Mouse (Mus musculus): Measurements from ENCODE around the gene Ppp1r12c. TPM values are rescaled to one million over a fixed set of nuclear protein-coding genes. Genes with fewer than 3 reads are reported as not detected.

The Ppp1r12c gene
- polyA plus RNA-seq, 1 experiment from 2014 or later = 18.3 TPM

DNA sequence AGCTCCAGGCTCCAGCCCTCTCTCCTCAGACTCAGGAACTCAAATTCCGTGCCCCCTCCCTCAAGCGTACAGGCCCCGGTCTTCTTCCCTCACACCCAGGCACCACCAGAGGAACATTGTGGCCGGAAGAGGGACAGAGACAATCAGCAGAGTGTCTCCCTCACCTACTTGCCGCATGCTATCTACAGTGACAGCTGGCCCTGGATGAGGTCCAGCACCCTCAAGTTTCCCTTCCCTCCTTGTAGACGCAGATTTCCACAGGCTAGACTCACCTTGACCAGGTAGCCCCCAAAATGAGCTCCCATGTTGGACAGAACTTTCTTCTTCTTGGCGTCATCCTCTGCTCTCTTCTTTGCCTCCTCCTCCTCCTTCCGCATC lies 7.2 kb upstream of the Ppp1r12c start:
- no peak for ATAC-seq

DNA sequence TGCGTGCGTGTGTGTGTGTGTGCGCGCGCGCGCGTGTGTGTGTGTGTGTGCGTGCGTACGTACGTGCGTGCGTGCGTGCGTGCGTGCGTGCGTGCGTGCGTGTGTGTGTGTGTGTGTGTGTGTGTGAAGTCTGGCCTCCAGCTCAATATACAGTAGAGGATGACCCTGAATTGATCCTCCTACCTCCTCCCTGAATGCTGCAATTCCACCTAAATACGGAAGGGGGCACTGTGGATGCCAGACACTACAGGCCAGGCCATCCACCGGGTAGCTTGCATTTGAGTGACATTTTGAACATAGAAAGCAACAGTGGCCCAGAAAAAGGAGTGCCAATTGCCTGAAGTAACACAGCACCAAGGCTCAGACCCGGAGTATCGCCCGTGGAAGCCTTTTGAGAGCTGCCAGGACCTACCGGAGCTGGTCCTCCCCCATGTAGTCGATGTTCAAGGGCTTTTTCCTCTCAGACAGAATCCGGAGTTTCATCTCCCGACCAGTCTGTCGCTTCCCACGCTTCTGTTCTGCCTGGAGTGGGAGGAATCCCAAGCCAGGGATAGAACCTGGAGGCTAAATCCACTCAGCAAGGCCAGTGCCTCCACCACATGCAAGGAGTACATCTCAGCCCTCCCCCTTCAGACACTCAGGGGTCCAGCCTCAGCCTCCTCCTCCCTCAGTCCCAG lies 6.7 kb upstream of the Ppp1r12c start:
- no peaks in the 10 kb centered on the region for H3K36me3 ChIP-seq (ENCODE audit: control insufficient read depth, insufficient read depth, low read length)
- no peak overlapping the region for H3K4me2 ChIP-seq (ENCODE audit: low read length)
- H3K27ac ChIP-seq (ENCODE audit: low read depth, low read length) = no peak overlapping the region
- H3K9me3 ChIP-seq (ENCODE audit: control insufficient read depth, low read length) = no peaks in the 10 kb centered on the region
- ATAC-seq = no peak
- no peak overlapping the region for H3K9ac ChIP-seq (ENCODE audit: low read depth, low read length)
- 73% methylated on average over 11 of the region's 32 CpGs for WGBS
- no peaks in the 10 kb centered on the region for H3K4me1 ChIP-seq (ENCODE audit: control insufficient read depth, insufficient read depth, low read depth, low read length)
- H3K4me3 ChIP-seq (ENCODE audit: low read length) = no peak overlapping the region
- no peaks in the 10 kb centered on the region for H3K27me3 ChIP-seq (replicated peaks; ENCODE audit: control insufficient read depth, insufficient read depth, low read length)

More for the DNA sequence above, 7.2 kb upstream of the Ppp1r12c start:
- H3K36me3 ChIP-seq (ENCODE audit: control insufficient read depth, insufficient read depth, low read length) = no peaks in the 10 kb centered on the region
- H3K4me1 ChIP-seq (ENCODE audit: control insufficient read depth, insufficient read depth, low read depth, low read length) = no peaks in the 10 kb centered on the region
- no peaks in the 10 kb centered on the region for H3K9me3 ChIP-seq (ENCODE audit: control insufficient read depth, low read length)
- H3K4me2 ChIP-seq (ENCODE audit: low read length) = no peak overlapping the region
- H3K27ac ChIP-seq (ENCODE audit: low read depth, low read length) = no peak overlapping the region
- no peak overlapping the region for H3K4me3 ChIP-seq (ENCODE audit: low read length)
- WGBS = 91% methylated on average over 8 of the region's 8 CpGs
- no peak overlapping the region for H3K9ac ChIP-seq (ENCODE audit: low read depth, low read length)
- no peaks in the 10 kb centered on the region for H3K27me3 ChIP-seq (replicated peaks; ENCODE audit: control insufficient read depth, insufficient read depth, low read length)

GRCm38 (mm10) chr7:4507220-4507619 lies 5.7 kb upstream of the Ppp1r12c start:
- no peaks in the 10 kb centered on the region for H3K4me1 ChIP-seq (ENCODE audit: control insufficient read depth, insufficient read depth, low read depth, low read length)
- H3K4me3 ChIP-seq (ENCODE audit: low read length) = no peak overlapping the region
- no peak overlapping the region for H3K27ac ChIP-seq (ENCODE audit: low read depth, low read length)
- WGBS = 69% methylated on average over 4 of the region's 4 CpGs
- no peaks in the 10 kb centered on the region for H3K9me3 ChIP-seq (ENCODE audit: control insufficient read depth, low read length)
- H3K4me2 ChIP-seq (ENCODE audit: low read length) = no peak overlapping the region
- no peaks in the 10 kb centered on the region for H3K36me3 ChIP-seq (ENCODE audit: control insufficient read depth, insufficient read depth, low read length)
- H3K9ac ChIP-seq (ENCODE audit: low read depth, low read length) = no peak overlapping the region
- no peak for ATAC-seq
- no peaks in the 10 kb centered on the region for H3K27me3 ChIP-seq (replicated peaks; ENCODE audit: control insufficient read depth, insufficient read depth, low read length)

GRCm38 (mm10) chr7:4504646-4505435 lies 3.4 kb upstream of the Ppp1r12c start:
- no peak overlapping the region for H3K4me2 ChIP-seq (ENCODE audit: low read length)
- H3K27ac ChIP-seq (ENCODE audit: low read depth, low read length) = no peak overlapping the region
- no peak overlapping the region for H3K4me3 ChIP-seq (ENCODE audit: low read length)
- H3K36me3 ChIP-seq (ENCODE audit: control insufficient read depth, insufficient read depth, low read length) = no peaks in the 10 kb centered on the region
- ATAC-seq = no peak
- H3K9ac ChIP-seq (ENCODE audit: low read depth, low read length) = no peak overlapping the region
- H3K9me3 ChIP-seq (ENCODE audit: control insufficient read depth, low read length) = no peaks in the 10 kb centered on the region
- no peaks in the 10 kb centered on the region for H3K27me3 ChIP-seq (replicated peaks; ENCODE audit: control insufficient read depth, insufficient read depth, low read length)
- WGBS = 57% methylated on average over 11 of the region's 11 CpGs
- peaks cover 8% of the 10 kb centered on the region for H3K4me1 ChIP-seq (ENCODE audit: control insufficient read depth, insufficient read depth, low read depth, low read length)

- Histone ChIP-seq H3K27me3 (replicated peaks; ENCODE audit: control insufficient read depth, insufficient read depth, low read length) (no peaks in the 10 kb centered on the region), H3K27ac (ENCODE audit: low read depth, low read length) (no peak overlapping the region), H3K4me2 (ENCODE audit: low read length) (no peak overlapping the region), H3K36me3 (ENCODE audit: control insufficient read depth, insufficient read depth, low read length) (0 out of 2 replicates have a peak, but pooled peaks cover 3% of the 10 kb centered on the region), H3K4me3 (ENCODE audit: low read length) (no peak overlapping the region), H3K4me1 (ENCODE audit: control insufficient read depth, insufficient read depth, low read depth, low read length) (peaks cover 17% of the 10 kb centered on the region), H3K9ac (ENCODE audit: low read depth, low read length) (no peak overlapping the region), H3K9me3 (ENCODE audit: control insufficient read depth, low read length) (no peaks in the 10 kb centered on the region)
- no peak for ATAC-seq
- WGBS = 85% methylated on average over 5 of the region's 5 CpGs
Measured at GRCm38 (mm10) chr7:4503858-4504257, 2.4 kb upstream of the Ppp1r12c start.

DNA sequence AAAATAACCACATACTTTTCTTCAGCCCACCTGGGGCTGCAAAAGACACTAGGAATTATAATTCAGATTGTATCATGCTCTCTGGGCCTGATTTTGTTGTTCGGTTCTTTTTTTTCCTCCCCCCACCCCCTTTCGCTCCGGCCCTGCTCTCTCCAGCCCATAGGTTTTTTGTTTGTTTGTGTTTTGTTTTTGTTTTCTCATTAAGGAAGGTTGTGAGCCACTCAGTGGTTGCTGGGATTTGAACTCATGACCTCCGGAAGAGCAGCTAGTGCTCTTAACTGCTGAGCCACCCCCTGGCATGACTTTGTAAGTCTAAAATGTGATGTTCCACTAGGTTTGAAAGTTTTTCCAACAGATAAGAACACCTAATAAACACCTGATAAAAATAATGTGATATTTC lies 1.6 kb upstream of the Ppp1r12c start:
- ATAC-seq = no peak
- Histone ChIP-seq H3K9ac (ENCODE audit: low read depth, low read length) (no peak overlapping the region), H3K9me3 (ENCODE audit: control insufficient read depth, low read length) (no peaks in the 10 kb centered on the region), H3K4me2 (ENCODE audit: low read length) (no peak overlapping the region), H3K27me3 (replicated peaks; ENCODE audit: control insufficient read depth, insufficient read depth, low read length) (no peaks in the 10 kb centered on the region), H3K36me3 (ENCODE audit: control insufficient read depth, insufficient read depth, low read length) (0 out of 2 replicates have a peak, but pooled peaks cover 3% of the 10 kb centered on the region), H3K4me1 (ENCODE audit: control insufficient read depth, insufficient read depth, low read depth, low read length) (peaks cover 24% of the 10 kb centered on the region), H3K4me3 (ENCODE audit: low read length) (no peak overlapping the region), H3K27ac (ENCODE audit: low read depth, low read length) (no peak overlapping the region)
- 84% methylated on average over 4 of the region's 4 CpGs for WGBS

DNA sequence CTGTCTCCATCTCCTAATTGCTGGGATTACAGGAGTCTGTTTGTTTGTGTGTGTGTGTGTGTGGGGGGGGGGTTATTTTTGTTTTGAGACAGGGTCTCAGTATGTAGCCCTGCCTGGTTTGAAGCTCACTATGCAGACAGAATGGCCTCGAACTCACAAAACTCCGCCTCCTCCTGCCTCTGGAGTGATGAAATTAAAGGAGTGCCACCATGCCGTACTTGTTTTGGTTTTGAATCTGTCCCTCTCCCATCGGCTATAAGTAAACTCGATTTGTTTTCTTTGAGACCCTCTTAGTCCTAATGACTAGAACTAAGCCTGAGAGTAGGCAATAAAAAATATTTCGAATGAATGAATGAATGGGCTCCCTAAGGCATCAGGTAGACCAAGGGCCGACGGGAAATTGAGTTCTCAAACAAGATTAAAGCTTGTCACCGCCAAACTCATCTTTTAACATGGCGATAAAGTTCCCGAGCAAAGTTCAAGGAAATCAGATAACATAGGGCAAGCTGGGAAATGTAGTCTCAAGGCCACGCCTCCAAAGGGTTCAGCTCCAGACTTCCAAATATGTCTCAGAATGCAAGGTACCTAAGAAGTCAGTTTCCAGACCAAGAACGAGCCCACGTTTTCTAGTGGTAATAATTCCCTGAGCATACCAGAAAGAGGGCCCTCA lies 1.1 kb upstream of the Ppp1r12c start:
- no peaks in the 10 kb centered on the region for H3K27me3 ChIP-seq (replicated peaks; ENCODE audit: control insufficient read depth, insufficient read depth, low read length)
- peak; percentile 15 for ATAC-seq
- peak overlapping the region; percentile 43 for H3K9ac ChIP-seq (ENCODE audit: low read depth, low read length)
- H3K27ac ChIP-seq (ENCODE audit: low read depth, low read length) = peak overlapping the region; percentile 91; the same call in 1 of the 2 replicates
- H3K4me1 ChIP-seq (ENCODE audit: control insufficient read depth, insufficient read depth, low read depth, low read length) = peaks cover 30% of the 10 kb centered on the region
- H3K4me2 ChIP-seq (ENCODE audit: low read length) = peak overlapping the region; percentile 74
- 10% methylated on average over 14 of the region's 14 CpGs for WGBS
- no peaks in the 10 kb centered on the region for H3K9me3 ChIP-seq (ENCODE audit: control insufficient read depth, low read length)
- H3K36me3 ChIP-seq (ENCODE audit: control insufficient read depth, insufficient read depth, low read length) = 0 out of 2 replicates have a peak, but pooled peaks cover 3% of the 10 kb centered on the region
- H3K4me3 ChIP-seq (ENCODE audit: low read length) = peak overlapping the region; percentile 82

GRCm38 (mm10) chr7:4500892-4501471 lies 498 bp downstream of the Ppp1r12c start:
- under 1% methylated on average over 51 of the region's 52 CpGs for WGBS
- peak; percentile 53 for ATAC-seq
- peak overlapping the region; percentile 98 for H3K9ac ChIP-seq (ENCODE audit: low read depth, low read length)
- H3K9me3 ChIP-seq (ENCODE audit: control insufficient read depth, low read length) = no peaks in the 10 kb centered on the region
- peaks cover 31% of the 10 kb centered on the region for H3K4me1 ChIP-seq (ENCODE audit: control insufficient read depth, insufficient read depth, low read depth, low read length)
- H3K4me2 ChIP-seq (ENCODE audit: low read length) = peak overlapping the region; percentile 87
- no peaks in the 10 kb centered on the region for H3K27me3 ChIP-seq (replicated peaks; ENCODE audit: control insufficient read depth, insufficient read depth, low read length)
- peak overlapping the region; percentile 82 for H3K4me3 ChIP-seq (ENCODE audit: low read length)
- H3K36me3 ChIP-seq (ENCODE audit: control insufficient read depth, insufficient read depth, low read length) = 0 out of 2 replicates have a peak, but pooled peaks cover 3% of the 10 kb centered on the region
- peak overlapping the region; percentile 91 for H3K27ac ChIP-seq (ENCODE audit: low read depth, low read length)
